Mouse (Mus musculus) urinary bladder, postnatal 14 days (tissue): ENCODE measurements around the gene 2310034C09Rik.
A peak's percentile ranks its signal among the peaks of the same experiment; 100 is the strongest.
"Not testable (repeated sequence)": the region's sequence is repeated elsewhere in the genome, so short reads cannot be mapped to it uniquely, and the experiment has no call there.

Experiments
- DNase-seq: peaks from one replicate; pipeline ENCODE4 v3.0.0; 2021; ENCODE audit warnings: low spot score

2310034C09Rik gene

GRCm38 (mm10) chr16:88758547-88758946 is at the start of gene 2310034C09Rik:
Gene 2310034C09Rik (plus strand): TSS chr16:88758847.
- not testable (repeated sequence) for DNase-seq

GRCm38 (mm10) chr16:88710757-88711156 is 47.9 kb upstream of the 2310034C09Rik start:
- peak; percentile 9 for DNase-seq

- no peak for DNase-seq
These were observed 47.4 kb upstream of the 2310034C09Rik start for GRCm38 (mm10) chr16:88711245-88711644.

- DNase-seq = no peak
These were observed 42.1 kb upstream of the 2310034C09Rik start for GRCm38 (mm10) chr16:88716549-88716948.

GRCm38 (mm10) chr16:88720031-88720430 is 38.6 kb upstream of the 2310034C09Rik start:
- no peak for DNase-seq

- DNase-seq = no peak
These were observed 29.8 kb upstream of the 2310034C09Rik start, which contains the start of gene Krtap13-1 for GRCm38 (mm10) chr16:88728812-88729275. Gene Krtap13-1 (plus strand): TSS chr16:88728862.

- no peak for DNase-seq
These were observed 23.3 kb upstream of the 2310034C09Rik start for GRCm38 (mm10) chr16:88735391-88735790.

- no peak for DNase-seq
These were observed 13.8 kb upstream of the 2310034C09Rik start for GRCm38 (mm10) chr16:88744750-88745340.

GRCm38 (mm10) chr16:88747943-88748342 is 10.7 kb upstream of the 2310034C09Rik start:
- DNase-seq = no peak

- DNase-seq = not testable (repeated sequence)
These were observed 7.1 kb upstream of the 2310034C09Rik start, which contains the start of gene Krtap13 for GRCm38 (mm10) chr16:88751535-88751934. Gene Krtap13 (minus strand): TSS chr16:88751635.

- DNase-seq = no peak
These were observed 15.5 kb downstream of the 2310034C09Rik start, which contains the start of gene 2310057N15Rik for GRCm38 (mm10) chr16:88774106-88774505. Gene 2310057N15Rik (minus strand): TSS chr16:88774206.

- no peak for DNase-seq
These were observed 18.9 kb downstream of the 2310034C09Rik start, which contains the start of gene Gm5965 for GRCm38 (mm10) chr16:88777596-88777995. Gene Gm5965 (plus strand): TSS chr16:88777896.

GRCm38 (mm10) chr16:88786786-88787185 is 28.1 kb downstream of the 2310034C09Rik start:
- no peak for DNase-seq
